Mouse (Mus musculus): ENCODE measurements at regions not wholly inside any gene's neighbourhood (a gene's known extent, or its start where the extent isn't known, plus 50 kb on each side); places are given as distances from the start of the nearest gene placed in this dataset.

DNA sequence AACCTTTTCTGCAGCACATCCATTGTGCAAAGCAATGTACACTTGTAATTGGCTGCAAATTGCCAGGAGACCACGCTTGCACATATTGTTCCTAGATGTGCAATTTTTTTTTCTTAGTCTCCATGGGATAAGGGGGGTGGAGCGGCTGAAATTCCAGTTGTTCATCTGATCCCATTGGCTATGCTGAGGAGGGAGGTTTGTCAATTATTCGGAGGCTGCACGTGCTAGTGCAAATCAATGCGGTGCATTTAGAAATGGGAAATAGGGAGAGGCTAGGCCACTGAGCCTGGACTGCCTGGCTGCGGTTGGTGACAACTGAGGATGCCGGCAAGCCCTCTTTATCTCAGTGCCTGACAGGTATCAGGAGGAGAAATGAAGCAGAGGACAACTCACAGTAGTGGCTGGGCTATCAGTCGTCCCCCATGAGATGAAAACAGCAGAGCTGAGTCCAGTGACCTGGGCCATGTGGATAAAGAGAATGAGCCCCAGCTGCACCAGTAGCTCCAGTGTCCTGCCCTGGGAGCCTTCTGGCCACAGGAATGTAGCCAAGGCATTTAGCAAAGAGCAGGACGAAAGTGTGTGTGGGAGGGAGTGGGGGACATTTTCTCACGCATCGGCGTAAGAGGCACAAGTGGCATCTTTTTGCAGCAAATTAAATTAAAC is 462.2 kb upstream of the Kif2a start:
- TF ChIP-seq CTCF (IDR thresholded peaks at IDR 0.05; ENCODE audit: low read depth) (no peak), EP300 (IDR thresholded peaks at IDR 0.05; ENCODE audit: low read depth) (no peak)
